Mouse (Mus musculus) layer of hippocampus, adult 2 months (tissue): Measurements from ENCODE around the gene Med24. TPM values are rescaled to one million over a fixed set of nuclear protein-coding genes. Genes with fewer than 3 reads are reported as not detected.
A peak's percentile ranks its signal among the peaks of the same experiment; 100 is the strongest.
"Not testable (repeated sequence)": the region's sequence is repeated elsewhere in the genome, so short reads cannot be mapped to it uniquely, and the experiment has no call there.

Experiments
- DNase-seq, 2 experiments: peaks; one replicate each; pipeline ENCODE4 v3.0.0; 2022; ENCODE audit warnings: low spot score in 2 of 2
- H3K27ac ChIP-seq: fragments of 200-600 bp; 2 replicates; pipeline ENCODE4 v1.8.1; 2022
- H3K4me3 ChIP-seq: fragments of 200-600 bp; 2 replicates; pipeline ENCODE4 v1.8.1; 2022; ENCODE audit warnings: mild to moderate bottlenecking
- CTCF ChIP-seq: fragments of 200-600 bp; conservative IDR thresholded peaks from 2 replicates; pipeline ENCODE4 v1.8.1; 2022; ENCODE audit warnings: antibody characterized with exemption, mild to moderate bottlenecking, moderate library complexity
- total RNA-seq, 2 experiments: library from RNA; stranded (reverse); gene quantifications; 2 replicates each; pipeline ENCODE4 v1.2.3; 2021

The Med24 gene
- total RNA-seq, 2 experiments from 2014 or later = 146 to 148 TPM

GRCm38 (mm10) chr11:98720756-98721155, 8.5 kb downstream of the Med24 start:
- TF ChIP-seq CTCF = no peak
- Histone ChIP-seq H3K4me3 (no peak overlapping the region), H3K27ac (peak overlapping the region; percentile 74)
- no peak for DNase-seq

DNA sequence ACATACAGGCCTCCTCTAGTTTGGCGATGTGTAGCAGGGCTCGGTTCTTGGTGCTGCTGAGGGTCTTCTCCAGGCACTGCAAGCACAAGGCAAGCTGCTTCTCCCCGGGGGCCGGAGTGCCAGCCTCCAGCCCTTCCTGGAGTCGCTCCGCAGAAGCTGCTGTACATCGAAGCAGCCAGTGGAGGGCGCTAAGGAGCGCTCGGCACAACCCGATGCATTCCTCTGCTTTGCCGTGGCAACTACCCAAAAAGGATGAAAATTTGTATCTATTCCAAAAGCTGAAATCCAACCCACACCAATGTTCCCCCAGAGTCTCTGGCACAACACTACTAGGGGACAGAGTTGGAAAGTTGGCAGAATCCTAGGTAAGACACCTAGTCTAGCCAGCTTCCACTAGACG, 11.3 kb downstream of the Med24 start:
- peak; percentile 83 to 90 for DNase-seq
- Histone ChIP-seq H3K27ac (peak overlapping the region; percentile 66), H3K4me3 (peak overlapping the region; percentile 22; the same call in 1 of the 2 replicates)
- TF ChIP-seq CTCF = peak; percentile 99

DNA sequence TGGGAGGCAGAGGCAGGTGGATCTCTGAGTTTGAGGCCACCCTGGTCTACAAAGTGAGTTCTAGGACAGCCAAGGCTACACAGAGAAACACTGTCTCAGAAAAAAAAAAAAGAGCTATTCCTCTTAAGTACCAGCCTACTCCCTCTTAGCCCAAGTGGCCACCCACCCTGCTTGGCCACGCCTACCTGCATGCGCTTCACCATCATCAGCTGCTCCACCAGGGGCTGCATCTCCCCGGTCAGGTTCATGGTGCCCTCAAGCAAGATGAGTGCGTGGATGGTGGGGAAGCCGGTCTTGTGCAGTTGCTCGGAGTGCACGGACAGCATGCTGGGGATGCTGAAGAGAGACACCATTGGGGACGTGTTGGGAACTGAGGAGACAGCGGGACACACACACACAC, 13.3 kb downstream of the Med24 start:
- Histone ChIP-seq H3K4me3 (no peak overlapping the region), H3K27ac (no peak overlapping the region)
- no peak for DNase-seq
- TF ChIP-seq CTCF = no peak

DNA sequence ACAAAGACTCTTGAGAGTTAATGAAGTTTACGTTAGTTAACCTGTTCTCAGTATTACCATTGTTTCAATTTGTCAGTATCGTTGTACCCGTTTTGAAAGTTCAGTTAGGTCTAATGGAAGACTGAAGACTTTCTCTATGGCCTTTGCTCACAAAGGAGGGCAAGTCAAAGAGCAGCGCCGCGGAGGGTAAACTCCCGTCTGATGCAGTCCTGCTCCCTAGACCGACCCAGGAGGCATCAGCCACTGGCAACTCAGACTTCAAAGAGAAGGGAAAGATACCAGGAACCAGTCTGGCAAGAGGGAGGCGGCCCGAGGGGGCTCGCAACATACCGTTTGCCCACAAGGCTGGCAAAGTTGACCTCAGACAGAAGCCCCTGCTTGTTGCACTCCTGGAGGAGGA, 15.5 kb downstream of the Med24 start:
- TF ChIP-seq CTCF = no peak
- Histone ChIP-seq H3K27ac (no peak overlapping the region), H3K4me3 (no peak overlapping the region)
- DNase-seq = no peak

- not testable (repeated sequence) for H3K27ac ChIP-seq, DNase-seq, H3K4me3 ChIP-seq
- peak; percentile 65 for TF ChIP-seq CTCF
These were observed 17.2 kb downstream of the Med24 start for GRCm38 (mm10) chr11:98712009-98712408.

GRCm38 (mm10) chr11:98711046-98711434, 18.2 kb downstream of the Med24 start:
- DNase-seq = no peak
- no peak overlapping the region for H3K4me3 ChIP-seq
- H3K27ac ChIP-seq = 0 out of 2 replicates have a peak overlapping the region, but pooled peaks have one; percentile 19
- no peak for TF ChIP-seq CTCF

GRCm38 (mm10) chr11:98710416-98711045, 18.7 kb downstream of the Med24 start:
- 0 out of 2 replicates have a peak overlapping the region, but pooled peaks have one; percentile 19 for H3K27ac ChIP-seq
- TF ChIP-seq CTCF = peak; percentile 96
- H3K4me3 ChIP-seq = no peak overlapping the region
- peak; percentile 71 to 86 for DNase-seq

DNA sequence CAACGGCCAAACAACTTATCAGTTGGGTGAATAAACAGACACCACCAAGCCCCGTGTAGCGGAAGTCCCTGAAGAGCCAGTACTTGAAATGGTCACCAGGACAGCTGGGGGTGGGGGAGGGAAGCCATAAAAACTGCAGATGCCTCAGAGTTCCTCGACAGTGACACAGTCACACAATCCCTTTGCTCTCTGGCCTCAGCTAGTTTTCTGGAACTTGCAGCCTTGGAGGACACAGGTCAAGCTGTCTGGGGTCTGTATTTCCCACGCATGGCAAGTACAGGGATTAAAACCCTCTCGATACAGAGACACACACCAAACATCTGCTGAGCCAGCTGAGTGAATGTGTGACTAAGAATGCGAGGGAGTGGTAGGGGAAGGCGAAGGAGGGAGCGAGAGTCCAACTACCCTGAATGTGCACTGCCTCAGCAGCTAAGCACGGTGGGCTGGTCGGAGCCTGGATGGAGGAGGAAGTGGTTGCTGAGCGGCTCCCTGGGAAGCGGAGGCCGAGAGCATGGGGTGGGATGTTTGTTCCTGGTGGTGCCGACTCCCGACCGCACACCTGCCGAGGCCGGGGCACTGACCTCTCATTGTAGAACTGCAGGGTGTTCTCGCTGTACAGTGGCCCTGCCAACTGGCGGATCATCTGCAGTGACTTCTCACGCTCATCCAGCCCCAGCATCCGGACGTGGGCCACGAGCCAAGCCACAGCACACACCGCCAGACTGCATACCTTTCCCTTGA, 20.1 kb downstream of the Med24 start:
- Histone ChIP-seq H3K27ac (peak overlapping the region; percentile 29; the same call in 1 of the 2 replicates), H3K4me3 (no peak overlapping the region; the same call in 1 of the 2 replicates)
- no peak for DNase-seq
- no peak for TF ChIP-seq CTCF

- Histone ChIP-seq H3K4me3 (no peak overlapping the region), H3K27ac (no peak overlapping the region)
- no peak for DNase-seq
- TF ChIP-seq CTCF = no peak
These were observed 20.8 kb downstream of the Med24 start for GRCm38 (mm10) chr11:98708282-98708956.

GRCm38 (mm10) chr11:98707401-98708281, 21.6 kb downstream of the Med24 start:
- no peak for DNase-seq
- TF ChIP-seq CTCF = no peak
- H3K27ac ChIP-seq = no peak overlapping the region
- no peak overlapping the region for H3K4me3 ChIP-seq

DNA sequence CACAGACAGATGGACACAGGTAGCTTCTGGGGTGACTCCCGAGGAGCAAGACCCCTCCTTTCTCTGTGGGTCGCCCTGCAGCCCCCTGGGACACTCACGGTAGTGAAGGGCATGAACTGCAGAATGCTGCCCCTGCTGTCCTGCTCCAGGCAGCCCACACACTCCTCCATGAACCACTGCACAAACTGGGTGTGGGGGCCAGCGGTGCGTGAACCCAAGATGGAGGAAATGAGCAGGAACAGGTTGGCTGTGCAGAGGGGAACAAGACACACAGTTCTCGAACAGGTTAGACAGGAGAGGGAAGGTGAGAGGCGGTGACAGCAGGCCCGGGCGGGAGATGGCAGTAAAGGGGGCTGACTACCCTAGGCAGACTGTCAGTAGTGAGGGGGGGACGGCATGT, 24.2 kb downstream of the Med24 start:
- DNase-seq = no peak
- Histone ChIP-seq H3K4me3 (no peak overlapping the region), H3K27ac (no peak overlapping the region)
- no peak for TF ChIP-seq CTCF

GRCm38 (mm10) chr11:98702323-98702722, 26.9 kb downstream of the Med24 start:
- no peak for DNase-seq
- no peak overlapping the region for H3K27ac ChIP-seq
- no peak overlapping the region for H3K4me3 ChIP-seq
- no peak for TF ChIP-seq CTCF
